ENCODE assay signal across 8 mouse cellular contexts in genomic region chr8:7850573-7850972, GRCm38 (mm10).
"Had no signal": no experiment of that assay in that cellular context is flagged by ENCODE, and none has a peak within 500 bp of the region (broad histone marks: within the 10 kb centered on the region; RNA-seq: fewer than 3 reads in every experiment).

No protein-coding gene starts in this region.

- DNase-seq: kidney, adult 2 months; kidney, postnatal 25 days; layer of hippocampus, adult 9-11 months; liver, postnatal 0 days; lung, embryonic 14.5 days; right cerebral cortex, postnatal 25 days; thymus, adult 18-20 months; thymus, postnatal 36 days had no signal
